Mouse (Mus musculus): ENCODE measurements around the gene Gm17509.
"Not testable (repeated sequence)": the region's sequence is repeated elsewhere in the genome, so short reads cannot be mapped to it uniquely, and the experiment has no call there.

Gm17509 gene

DNA sequence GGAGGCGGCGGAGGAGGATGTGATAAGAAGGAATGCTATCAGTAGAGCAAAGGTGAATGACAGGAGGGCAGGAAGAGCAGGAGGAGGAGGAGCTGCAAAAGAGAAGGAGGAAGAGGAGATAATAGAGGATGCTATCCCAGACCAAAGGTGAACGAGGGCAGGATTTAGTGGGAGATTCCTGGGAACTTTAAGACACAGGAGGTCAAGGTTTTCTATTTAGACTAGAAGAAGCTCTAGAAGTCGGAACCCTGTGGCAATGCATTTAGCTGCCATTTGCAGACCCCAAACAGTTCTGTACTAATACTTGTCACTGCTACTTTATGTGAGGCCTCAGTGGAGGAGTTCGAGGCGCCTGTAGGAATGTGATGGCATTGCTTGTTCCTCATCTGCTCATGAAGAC is 12.6 kb downstream of the Gm17509 start, which contains the start of gene Emb:
TSS of gene Emb (plus strand) at position 301 of the 400 bp plus-strand sequence.
- DNase-seq (ENCODE audit: low read depth, low spot score), result no peak

DNA sequence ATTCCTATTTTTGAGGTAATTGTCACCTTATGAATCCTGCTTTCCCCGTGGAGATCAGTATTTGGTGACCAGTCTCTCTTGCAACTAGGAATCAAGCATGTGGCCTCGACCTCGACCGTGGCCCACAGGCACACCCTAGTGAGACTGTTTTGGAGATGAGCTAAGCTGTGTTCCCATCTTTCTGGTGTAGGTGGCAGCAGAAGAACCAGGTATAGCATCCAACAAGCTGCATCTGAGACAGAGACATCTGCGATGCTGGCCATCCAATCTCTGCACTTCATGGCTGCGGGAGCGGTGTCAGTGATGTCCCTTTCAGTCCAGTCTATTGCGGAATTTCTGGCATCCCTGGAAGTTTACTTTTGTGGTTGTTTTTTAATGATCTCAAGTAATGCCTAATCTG is 14.8 kb downstream of the Gm17509 start:
- DNase-seq (ENCODE audit: low read depth, low spot score), result peak; percentile 54

DNA sequence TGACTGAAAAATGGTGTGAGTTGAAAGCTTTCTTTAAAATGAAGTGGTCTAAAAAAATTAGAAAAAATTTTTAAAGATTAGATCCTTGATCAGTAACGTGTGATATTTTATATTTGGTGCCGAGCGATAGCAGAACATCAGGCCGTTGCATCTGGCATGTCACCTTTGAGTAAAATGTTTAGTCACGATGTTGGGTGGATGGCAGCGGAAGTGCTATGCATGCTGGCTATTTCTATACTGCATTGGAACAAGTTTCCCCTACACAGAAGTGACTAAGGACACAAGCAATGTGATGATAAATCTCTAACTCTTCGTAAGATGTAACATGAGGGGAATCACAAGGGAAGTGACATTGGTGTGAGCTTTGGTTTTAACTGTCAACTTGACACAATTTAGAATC is 16.2 kb downstream of the Gm17509 start:
- DNase-seq (ENCODE audit: low read depth, low spot score), result no peak

DNA sequence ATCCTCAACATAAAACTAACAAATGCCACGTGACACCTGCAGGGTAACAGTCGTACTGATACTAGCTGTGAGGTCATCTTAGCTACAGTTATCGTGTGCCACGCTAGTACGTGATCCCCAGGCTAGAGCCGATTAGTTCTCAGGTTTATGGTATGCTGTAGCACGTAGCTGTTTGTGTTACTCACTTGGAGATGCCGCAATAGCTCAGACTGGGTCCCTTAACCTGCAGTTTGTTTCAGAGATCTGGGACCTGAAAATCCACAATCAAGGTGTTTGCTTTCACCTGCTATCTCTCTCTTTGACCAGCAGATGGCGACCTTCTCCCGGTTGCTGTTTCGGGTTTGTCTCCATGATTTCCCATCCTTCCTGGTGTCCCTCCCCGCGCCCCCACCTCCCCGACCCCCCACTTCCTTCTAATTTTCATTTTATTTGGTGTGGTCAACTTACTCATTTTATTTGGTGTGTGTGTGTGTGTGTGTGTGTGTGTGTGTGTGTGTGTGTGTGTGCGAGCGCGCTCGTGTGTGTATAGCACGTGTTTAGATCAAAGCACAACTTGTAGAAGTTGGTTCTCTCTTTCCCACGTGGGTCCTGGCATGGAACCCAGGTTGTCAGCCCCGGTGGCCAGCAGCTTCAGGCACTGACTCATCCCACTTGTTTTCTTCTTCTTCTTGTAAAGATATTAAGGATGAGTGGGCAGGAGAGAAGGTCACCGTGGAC is 18.0 kb downstream of the Gm17509 start:
- DNase-seq (ENCODE audit: low read depth, low spot score), result peak; percentile 63

DNA sequence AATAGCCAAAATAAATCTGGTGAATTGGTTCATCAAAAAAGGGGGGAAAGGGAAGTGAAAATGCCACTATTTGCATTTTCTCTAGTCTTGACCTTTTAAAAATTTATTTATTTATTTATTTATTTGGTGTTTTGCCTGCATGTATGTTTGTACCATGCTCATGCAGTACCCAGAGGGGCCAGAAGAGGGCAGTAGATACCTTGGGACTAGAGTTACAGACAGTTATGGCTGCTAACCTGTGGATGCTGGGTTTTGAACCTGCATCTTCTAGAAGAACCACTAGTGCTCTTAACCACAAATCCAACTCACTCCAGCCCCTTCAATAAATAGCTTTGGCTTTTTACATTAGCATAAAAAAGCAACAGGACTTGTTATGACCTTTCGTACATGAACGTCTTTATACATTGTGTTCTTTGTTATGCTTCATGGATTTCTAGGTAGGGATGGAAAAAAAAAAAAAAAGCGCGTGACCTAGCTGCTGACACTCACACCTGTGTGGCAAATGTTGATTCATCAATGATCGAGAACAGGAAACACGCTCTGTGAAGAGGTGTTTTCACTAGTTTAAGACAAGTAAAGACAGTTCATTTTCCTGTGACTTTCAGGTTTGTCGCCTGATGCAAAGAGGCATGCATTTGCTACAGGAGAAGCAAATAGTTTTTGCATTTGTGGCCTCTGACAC is 22.3 kb downstream of the Gm17509 start:
- DNase-seq (ENCODE audit: low read depth, low spot score), result peak; percentile 83

DNA sequence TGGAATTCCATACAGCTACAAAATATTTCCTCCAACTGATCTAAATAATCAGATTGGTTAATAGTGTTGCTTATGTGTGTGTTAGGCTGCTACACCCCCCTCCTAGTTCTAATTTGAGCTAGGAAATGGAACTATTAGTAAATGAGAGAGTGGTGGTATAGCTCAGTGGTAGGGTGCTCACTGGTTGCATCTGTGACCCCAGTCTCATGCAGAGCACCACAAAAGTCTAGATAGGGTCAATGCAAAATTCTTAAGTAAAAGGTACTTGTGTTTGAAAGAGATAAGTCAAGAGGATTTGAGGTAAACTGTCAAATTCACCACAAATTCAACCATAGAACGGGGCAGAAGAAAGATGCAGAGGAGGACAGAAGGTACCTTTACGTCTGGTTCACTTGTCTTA is 23.2 kb downstream of the Gm17509 start:
- no peak for DNase-seq (ENCODE audit: low read depth, low spot score)

DNA sequence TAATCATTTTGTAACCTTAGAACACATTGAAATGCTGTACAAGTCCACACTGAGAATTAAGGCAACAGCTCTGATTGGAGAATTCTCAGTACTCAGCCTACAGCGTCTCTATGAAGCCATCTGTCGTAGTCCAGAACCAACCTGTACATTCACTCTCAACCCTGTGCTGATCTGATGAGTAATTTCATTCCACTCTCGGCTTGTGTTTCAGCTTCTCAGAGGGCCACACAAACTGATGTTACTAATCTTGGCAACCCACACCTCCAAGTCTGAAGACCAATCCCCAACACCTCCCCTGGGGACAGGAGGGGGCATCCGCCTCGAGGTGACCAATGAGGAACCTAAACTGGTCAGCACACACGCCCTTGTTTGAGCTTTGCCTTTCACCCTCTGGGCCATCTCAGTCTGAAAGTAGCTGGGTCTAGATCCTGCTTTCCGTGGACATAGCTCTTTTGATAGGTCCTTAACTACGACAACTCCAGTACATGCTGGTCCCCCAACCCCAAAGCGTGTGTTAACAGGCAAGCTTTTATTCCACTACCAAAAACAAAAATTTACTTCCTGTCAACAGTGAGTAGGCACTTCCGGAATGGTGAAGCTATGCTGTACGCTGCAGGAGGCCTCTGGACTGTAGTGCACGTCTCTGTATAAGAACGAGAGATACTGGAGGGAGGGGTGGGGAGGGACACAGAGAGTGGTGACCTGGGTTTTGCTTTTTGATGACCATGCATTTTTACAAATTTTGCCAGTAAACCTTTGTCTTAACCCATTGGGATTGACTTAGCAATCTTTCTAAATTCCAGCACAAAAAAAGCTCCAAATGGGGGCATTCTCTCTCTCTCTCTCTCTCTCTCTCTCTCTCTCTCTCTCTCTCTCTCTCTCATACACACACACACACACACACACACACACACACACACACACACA is 25.0 kb downstream of the Gm17509 start:
- DNase-seq (ENCODE audit: low read depth, low spot score), result peak; percentile 57

DNA sequence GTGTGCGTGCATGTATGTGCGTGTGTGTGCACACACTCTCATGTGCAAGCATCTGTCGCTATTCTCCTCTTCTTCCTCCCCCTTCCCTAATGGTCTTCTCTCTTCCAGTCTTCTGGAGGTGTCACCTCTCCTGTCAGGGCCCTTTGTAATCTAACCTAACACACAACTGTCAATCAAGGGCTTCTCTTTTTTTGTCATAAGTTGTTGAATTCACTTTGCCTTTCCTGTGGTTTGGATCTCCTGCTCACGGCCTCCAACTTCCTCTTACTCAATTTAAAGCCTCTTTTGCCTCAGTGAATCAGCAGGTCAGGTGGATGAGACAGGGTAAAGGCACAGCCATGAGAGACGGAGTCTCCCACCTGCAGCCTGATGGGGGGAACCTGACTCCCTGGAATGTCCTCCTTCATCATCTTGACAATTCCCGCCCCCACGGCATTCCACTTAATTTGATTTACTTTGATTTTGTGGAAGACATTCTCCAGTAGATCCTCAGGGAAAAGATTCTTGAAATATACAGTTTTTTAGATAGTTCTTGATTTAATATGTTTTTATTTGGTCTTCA is 27.4 kb downstream of the Gm17509 start:
- DNase-seq (ENCODE audit: low read depth, low spot score), result peak; percentile 15

DNA sequence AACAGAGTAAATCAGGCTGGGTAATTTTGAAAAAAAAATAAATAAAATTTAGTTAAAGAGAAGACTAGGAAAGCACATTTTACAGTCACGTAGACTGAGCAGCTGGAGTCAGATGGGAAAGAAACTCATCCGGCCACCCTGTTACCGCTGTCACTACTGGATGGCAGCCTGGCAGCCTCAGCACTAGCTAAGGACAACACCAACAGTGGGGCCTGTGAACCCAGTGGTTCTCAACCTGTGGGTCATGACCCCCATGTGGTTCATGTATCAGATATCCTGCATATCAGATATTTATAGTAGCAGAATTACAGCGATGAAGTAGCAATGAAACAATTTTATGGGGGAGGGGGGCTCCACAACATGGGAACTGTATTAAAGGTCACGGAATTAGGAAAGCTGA is 28.7 kb downstream of the Gm17509 start:
- DNase-seq (ENCODE audit: low read depth, low spot score), result no peak

DNA sequence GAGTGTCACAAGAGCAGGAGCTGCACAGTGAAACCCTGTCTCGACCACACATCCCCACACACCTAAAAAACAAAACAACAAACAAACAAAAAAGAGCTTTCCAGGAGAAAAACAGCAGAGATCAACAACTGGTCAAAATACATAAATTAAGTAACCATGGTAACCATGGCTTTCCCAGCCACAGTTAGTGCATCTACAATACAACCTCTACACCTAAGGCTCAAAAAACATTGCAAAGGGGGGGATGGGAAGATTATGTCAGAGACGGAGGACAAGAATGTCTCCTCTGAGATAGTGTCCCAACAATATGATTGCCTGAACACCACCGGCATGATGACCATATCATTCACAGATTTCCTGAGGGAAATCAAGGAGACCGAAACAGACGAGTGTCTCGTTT is 35.5 kb downstream of the Gm17509 start:
- no peak for DNase-seq (ENCODE audit: low read depth, low spot score)

DNA sequence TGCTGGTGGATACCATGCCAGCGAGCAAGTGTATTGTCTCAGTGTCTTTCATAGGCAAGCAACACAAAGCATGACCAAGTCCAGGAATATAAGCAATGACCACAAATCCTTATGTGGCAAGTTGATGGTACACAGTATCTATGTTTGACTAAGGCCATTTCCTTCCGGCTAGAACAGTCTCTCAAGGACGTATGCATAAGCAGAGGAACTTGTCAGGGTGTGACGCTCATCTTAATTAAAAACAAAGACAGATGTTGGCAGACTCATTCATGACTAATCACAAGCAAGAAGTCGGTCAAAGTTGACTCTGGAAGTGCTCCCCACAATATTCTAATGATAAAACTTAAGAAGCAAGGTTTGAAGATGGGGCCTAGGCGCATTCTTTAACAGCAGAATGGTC is 37.6 kb downstream of the Gm17509 start:
- DNase-seq (ENCODE audit: low read depth, low spot score), result no peak

DNA sequence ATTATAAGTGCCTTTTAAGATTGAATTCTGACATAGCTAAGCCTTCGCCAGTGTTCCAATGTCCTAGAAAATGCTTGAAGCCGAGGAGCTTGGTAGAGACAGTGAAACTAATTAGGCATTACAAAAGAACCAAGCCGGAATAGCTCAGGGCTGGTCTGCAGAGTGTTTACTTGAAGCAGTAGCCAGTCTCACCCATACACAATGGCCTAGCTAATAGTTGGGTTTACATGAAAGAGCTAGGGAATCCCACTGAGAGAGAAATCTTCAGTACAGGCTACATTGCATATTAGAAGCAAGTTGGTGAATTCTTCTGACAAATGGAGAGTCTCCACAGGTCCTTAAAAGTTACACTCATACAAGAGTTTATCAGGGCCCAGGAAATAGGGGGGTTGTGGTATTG is 40.0 kb downstream of the Gm17509 start:
- not testable (repeated sequence) for DNase-seq (ENCODE audit: low read depth, low spot score)

Measured in CD4-positive helper T cell, adult 2 months (primary cell).